Mouse (Mus musculus) thymus, adult 2 months (tissue): Measurements from ENCODE around the gene Rpl22l1.

Experiments used
- CTCF ChIP-seq: fragments of 200-500 bp; IDR thresholded peaks from 2 replicates; pipeline ENCODE4 v1.5.1; 2012; ENCODE audit warnings: mild to moderate bottlenecking, control low read depth, low read length, moderate library complexity, borderline replicate concordance; ENCODE audit not compliant: control insufficient read depth, poor library complexity, insufficient read depth; ENCODE audit errors: extremely low read depth
- POLR2A ChIP-seq: fragments of 200-500 bp; IDR thresholded peaks from 2 replicates; pipeline ENCODE4 v1.6.1; 2012; ENCODE audit warnings: mild to moderate bottlenecking, low read length, control low read depth, moderate library complexity; ENCODE audit not compliant: control insufficient read depth, poor library complexity, insufficient read depth; ENCODE audit errors: extremely low read depth

- TF ChIP-seq POLR2A: no peak
- no peak for TF ChIP-seq CTCF
Observed at GRCm38 (mm10) chr3:28827605-28828004, 22.4 kb downstream of the Rpl22l1 start.
